Mouse (Mus musculus): Measurements from ENCODE around the gene Atp6ap2. TPM values are rescaled to one million over a fixed set of nuclear protein-coding genes. Genes with fewer than 3 reads are reported as not detected.

Gene Atp6ap2
- polyA plus RNA-seq, 1 experiment from 2014 or later, result 94.3 TPM

- H3K9ac ChIP-seq (ENCODE audit: low read length), result no peak overlapping the region
- WGBS, result 78% methylated on average over 2 of the region's 2 CpGs
- H3K9me3 ChIP-seq (ENCODE audit: control insufficient read depth, low read length), result no peaks in the 10 kb centered on the region
- H3K36me3 ChIP-seq (ENCODE audit: control insufficient read depth, insufficient read depth, low read length), result no peaks in the 10 kb centered on the region
- no peaks in the 10 kb centered on the region for H3K4me1 ChIP-seq (ENCODE audit: control insufficient read depth, insufficient read depth, low read length)
- ATAC-seq (ENCODE audit: insufficient read depth, low FRiP score, low TSS enrichment) (no peak), DNase-seq (ENCODE audit: low spot score) (no peak)
- H3K27me3 ChIP-seq (ENCODE audit: control insufficient read depth, insufficient read depth, low read length), result no peaks in the 10 kb centered on the region
- H3K27ac ChIP-seq (ENCODE audit: low read depth, low read length), result no peak overlapping the region
- H3K4me3 ChIP-seq (ENCODE audit: low read depth, low read length), result no peak overlapping the region
- H3K4me2 ChIP-seq (ENCODE audit: low read depth), result no peak overlapping the region
Observed at GRCm38 (mm10) chrX:12653879-12654278, 66.3 kb downstream of the Atp6ap2 start.

Other genes starting within 250 kb of the Atp6ap2 start
- 33.6 and 37.3 TPM in 2 replicates for gene 1810030O07Rik, start 85.9 kb downstream of the Atp6ap2 start, polyA plus RNA-seq (2014; fragmentation: Nextera tagmentation; extraction: Ambion mirVana)
- gene Med14, start 174.3 kb downstream of the Atp6ap2 start, polyA plus RNA-seq (2014; fragmentation: Nextera tagmentation; extraction: Ambion mirVana), result 28.5 and 28.9 TPM in 2 replicates

Data from neural tube, embryonic 11.5 days (tissue).